Mouse (Mus musculus) bone marrow macrophage, adult 2 months (primary cell): Measurements from ENCODE around the gene Prpf31. TPM values are rescaled to one million over a fixed set of nuclear protein-coding genes. Genes with fewer than 3 reads are reported as not detected.

Experiments
- H3K27ac ChIP-seq: 2 replicates; pipeline ENCODE4 v1.5.1; 2012; ENCODE audit warnings: low read depth, low read length; ENCODE audit not compliant: insufficient read depth
- H3K4me1 ChIP-seq: 2 replicates; pipeline ENCODE4 v1.6.1; 2012; ENCODE audit warnings: low read length; ENCODE audit not compliant: control insufficient read depth, insufficient read depth
- H3K4me3 ChIP-seq: 2 replicates; pipeline ENCODE4 v1.5.1; 2012; ENCODE audit warnings: mild to moderate bottlenecking, low read length, moderate library complexity; ENCODE audit not compliant: insufficient read depth
- CTCF ChIP-seq: IDR thresholded peaks from 2 replicates; pipeline ENCODE4 v1.5.1; 2012; ENCODE audit warnings: low read depth, mild to moderate bottlenecking, low read length, moderate library complexity
- POLR2A ChIP-seq: IDR thresholded peaks from 2 replicates; pipeline ENCODE4 v1.6.1; 2012; ENCODE audit warnings: mild to moderate bottlenecking, low read depth, low read length, borderline replicate concordance
- polyA plus RNA-seq: library from polyadenylated mRNA; stranded (reverse); fragments of >200 nt; gene quantifications from 2 replicates; pipeline ENCODE4 v1.2.4, GENCODE M21; 2012; ENCODE audit not compliant: missing spikeins, insufficient read depth, insufficient read length

Gene Prpf31
- polyA plus RNA-seq, 1 experiment = 46.3 TPM

DNA sequence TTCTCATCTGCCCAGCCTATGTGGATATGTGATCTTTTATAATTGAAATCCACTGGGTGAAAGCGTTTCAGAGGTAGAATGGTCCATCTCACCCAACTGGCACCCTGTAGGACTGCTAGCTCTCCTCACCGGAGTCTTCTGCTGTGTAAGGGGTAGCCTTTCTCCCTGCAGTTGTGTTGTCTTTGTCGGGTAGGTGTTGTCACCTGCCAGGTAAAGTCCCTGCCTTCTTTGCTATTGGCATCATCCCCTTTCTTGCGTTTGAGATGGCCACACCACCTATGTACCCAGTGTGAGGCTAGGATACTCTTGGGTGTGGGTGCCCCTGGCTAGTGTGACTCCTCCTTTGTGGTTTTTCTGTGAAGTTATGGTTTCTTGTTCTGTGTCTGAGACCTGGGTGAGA, 16.9 kb downstream of the Prpf31 start:
- TF ChIP-seq POLR2A = no peak
- Histone ChIP-seq H3K4me1 (peaks cover 28% of the 10 kb centered on the region), H3K4me3 (peak overlapping the region; percentile 80), H3K27ac (no peak overlapping the region)

DNA sequence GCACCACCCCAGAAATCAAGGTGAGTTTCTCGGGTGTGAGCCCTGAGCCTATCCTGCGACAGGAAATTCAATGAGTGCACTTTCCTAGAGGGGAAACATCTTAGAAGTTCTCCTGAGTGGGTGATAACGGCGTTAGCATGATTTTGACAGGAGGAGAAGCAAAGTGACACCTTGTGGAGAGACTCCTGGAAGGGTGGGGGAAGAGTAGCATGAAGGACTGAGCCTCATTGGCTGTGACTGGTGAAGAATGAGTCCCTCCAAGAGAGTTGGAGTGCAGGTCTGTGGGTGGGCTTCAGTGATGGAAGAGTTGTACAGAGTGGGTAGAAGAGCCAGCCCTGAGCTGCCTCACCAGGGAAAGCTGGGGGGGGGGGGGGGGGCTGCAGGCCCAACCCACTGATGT, 27.2 kb downstream of the Prpf31 start:
- Histone ChIP-seq H3K27ac (no peak overlapping the region), H3K4me3 (no peak overlapping the region), H3K4me1 (no peaks in the 10 kb centered on the region)
- TF ChIP-seq CTCF (no peak), POLR2A (no peak)

DNA sequence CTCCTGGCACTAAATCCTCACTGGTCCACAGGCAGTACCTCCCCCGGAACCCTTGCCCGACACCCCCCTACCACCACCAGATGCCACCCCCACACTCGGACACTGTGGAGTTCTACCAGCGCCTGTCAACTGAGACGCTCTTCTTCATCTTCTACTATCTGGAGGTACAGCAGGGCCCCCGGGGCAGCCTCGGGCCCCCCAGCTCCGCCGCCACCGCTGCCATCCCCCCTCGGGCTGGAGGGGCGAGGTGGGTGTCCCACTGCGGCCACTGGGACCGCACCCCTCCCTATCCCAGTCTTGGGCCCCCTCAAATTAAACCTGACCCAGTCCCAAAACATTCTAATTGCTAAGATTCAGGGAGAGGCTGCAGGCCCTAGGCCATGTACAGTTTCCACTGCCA, 28.8 kb downstream of the Prpf31 start:
- Histone ChIP-seq H3K4me1 (peaks cover 1% of the 10 kb centered on the region; the same call in 1 of the 2 replicates), H3K4me3 (no peak overlapping the region), H3K27ac (no peak overlapping the region)
- TF ChIP-seq CTCF (no peak), POLR2A (no peak)

DNA sequence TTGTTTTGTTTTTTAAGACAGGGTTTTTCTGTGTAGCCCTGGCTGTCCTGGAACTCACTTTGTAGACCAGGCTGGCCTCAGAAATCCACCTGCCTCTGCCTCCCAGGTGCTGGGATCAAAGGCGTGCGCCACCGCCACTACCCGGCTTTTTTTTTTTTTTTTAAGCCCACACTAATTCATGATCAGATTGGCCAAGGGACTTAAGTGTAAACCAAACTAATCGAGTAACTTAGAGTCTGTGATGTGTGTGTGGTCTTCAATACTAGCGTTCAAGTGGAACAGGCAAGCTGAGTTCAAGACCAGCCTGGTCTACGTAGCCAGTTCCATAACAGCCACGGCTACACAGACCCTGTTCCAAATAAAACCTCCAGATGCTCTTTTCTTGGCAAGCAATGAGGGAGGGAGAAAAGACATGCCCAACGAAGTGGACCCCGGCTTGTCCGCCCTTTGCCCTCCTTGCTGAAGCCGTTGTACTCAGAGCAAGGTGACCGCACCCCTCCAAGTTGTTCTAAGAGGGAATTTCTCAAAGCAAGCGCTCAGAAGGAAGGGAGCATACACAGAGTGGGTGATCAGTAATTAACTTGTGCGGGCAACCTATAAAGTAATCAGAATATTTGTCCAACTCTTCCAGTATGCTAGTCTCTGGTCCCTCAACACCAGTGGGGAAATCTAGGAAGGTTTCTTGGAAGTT, 34.9 kb downstream of the Prpf31 start:
- Histone ChIP-seq H3K4me3 (peak overlapping the region; percentile 86), H3K27ac (peak overlapping the region; percentile 63), H3K4me1 (peaks cover 14% of the 10 kb centered on the region)
- no peak for TF ChIP-seq POLR2A
- TF ChIP-seq CTCF = no peak

DNA sequence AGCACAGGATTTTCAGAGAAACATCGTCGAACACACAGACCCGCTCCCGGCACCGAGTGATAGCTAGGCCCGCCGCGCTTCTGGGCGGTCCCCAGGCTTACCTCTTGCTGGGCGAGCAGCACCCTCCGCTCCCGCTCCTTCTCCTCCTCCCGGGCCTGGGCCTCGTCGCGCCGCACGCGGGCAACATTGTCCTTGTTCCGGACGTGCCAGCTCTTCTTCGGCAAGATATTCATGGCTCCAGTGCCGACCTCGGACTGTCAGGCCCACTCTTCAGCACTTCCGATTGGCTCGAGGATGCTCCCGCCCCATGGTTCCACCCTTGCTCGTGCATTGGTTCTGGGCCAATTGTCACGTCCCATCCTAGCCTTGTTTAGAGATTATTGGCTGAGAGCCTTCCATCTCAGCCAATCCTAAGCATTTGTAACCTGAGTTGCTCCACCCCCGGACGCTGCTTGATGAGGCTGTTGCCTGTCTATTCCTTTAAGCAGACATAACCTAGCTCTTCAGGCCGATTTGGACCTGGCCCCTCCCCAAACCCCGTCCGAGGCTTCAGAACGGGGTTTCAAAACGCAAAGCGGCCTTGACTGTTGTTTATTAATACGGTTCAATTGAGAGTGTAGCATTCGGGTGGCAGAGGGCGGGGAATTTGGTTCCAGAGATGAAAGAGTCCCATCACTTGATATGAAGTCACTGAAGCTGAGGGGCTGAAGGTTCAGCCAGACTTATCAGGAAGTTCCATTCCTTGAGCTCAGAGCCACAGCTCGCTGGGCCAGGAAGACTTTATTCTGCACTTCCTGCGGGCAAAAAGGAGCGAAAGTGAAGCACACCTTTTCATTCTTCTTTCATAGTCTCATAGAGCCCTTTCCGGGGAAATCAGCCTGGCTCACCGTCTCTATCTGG, 35.7 kb downstream of the Prpf31 start, which contains the start of gene Leng1:
TSS of gene Leng1 (minus strand) at position 626 of the 900 bp plus-strand sequence.
- no peak for TF ChIP-seq CTCF
- TF ChIP-seq POLR2A = 0 out of 2 replicates have a peak, but pooled peaks have one; percentile 45
- H3K4me3 ChIP-seq = peak within 1 kb of the TSS; percentile 86
- H3K27ac ChIP-seq = peak within 1 kb of the TSS; percentile 79
- peaks cover 14% of the 10 kb centered on the region for H3K4me1 ChIP-seq

DNA sequence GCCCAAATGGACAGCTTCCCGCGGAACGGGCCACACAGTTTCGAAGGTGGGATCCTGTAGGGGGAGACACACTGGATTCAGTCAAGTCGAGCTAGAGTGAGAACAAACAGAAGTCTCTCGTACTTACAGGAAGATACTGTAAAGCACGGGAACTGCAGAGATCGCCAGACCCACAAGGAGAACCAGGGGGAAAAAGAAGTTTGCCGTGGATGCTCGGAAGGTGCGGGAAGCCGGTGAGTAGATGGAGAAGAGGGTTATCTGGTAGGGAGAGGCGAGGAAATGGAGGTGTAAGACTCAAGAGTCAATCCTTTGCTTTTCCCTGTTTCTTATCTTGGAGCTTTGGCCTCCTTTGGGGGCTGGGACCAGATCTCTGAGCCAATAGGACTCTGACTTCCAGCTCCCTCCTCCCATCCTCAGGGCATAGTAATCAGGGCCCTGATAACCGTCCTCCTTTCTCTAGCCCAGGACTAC, 37.2 kb downstream of the Prpf31 start:
- Histone ChIP-seq H3K4me1 (peaks cover 14% of the 10 kb centered on the region), H3K4me3 (no peak overlapping the region), H3K27ac (no peak overlapping the region)
- no peak for TF ChIP-seq POLR2A
- no peak for TF ChIP-seq CTCF

DNA sequence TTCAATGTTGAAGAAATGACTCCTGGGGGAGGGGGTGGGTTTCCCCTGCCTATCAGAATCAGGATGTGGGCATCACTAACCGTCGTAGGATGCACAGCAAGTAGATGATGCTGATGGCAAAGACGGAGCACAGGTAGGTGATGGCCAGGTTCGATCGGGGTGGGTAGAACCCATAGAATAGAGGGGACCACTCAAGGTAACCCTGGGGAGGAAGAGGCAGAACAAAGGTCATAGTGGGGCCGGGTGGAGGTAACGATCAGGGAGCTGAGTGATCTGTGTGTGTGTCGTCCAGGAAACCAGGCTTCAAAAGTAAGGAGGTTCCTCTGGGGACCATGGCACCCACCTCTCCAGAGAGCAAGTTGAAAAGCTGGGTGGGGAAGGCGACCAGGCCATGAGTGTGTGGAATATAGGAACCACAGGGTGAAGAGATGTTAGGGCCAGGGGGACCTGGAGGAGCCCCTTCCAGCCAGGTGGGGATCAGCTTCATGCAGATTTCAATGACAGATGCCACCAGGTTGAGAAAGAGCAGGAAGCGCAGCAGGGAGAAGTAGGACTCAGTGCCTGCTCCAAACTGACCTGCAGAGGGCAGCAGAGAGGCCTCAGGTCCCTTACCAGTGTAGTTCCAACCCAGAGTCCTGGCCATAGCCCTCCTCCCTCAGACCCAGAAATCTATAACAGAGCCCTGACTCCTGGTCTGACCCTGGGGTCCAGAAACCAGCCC, 44.9 kb downstream of the Prpf31 start:
- no peak for TF ChIP-seq POLR2A
- TF ChIP-seq CTCF = peak; percentile 65
- peaks cover 2% of the 10 kb centered on the region; the same call in 1 of the 2 replicates for H3K4me1 ChIP-seq
- no peak overlapping the region for H3K4me3 ChIP-seq
- H3K27ac ChIP-seq = no peak overlapping the region

DNA sequence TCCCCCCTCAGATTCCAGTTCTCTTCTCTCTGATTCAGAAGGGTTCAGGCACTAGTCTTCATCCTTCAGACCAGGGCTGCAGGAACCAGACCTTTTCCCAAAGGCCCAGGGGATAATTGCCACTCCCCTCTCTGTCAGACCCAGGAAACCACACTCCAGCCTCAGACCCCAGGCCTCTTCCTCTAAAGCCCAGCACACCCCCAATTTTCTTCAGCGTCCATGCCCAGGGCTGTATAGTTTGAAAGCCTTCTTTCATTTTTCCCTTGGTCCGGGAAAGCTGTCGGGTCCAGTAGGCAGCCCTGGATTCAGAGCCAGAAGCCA, 45.4 kb downstream of the Prpf31 start:
- no peak overlapping the region for H3K27ac ChIP-seq
- H3K4me1 ChIP-seq = peaks cover 2% of the 10 kb centered on the region; the same call in 1 of the 2 replicates
- TF ChIP-seq POLR2A (no peak), CTCF (no peak)
- no peak overlapping the region for H3K4me3 ChIP-seq

DNA sequence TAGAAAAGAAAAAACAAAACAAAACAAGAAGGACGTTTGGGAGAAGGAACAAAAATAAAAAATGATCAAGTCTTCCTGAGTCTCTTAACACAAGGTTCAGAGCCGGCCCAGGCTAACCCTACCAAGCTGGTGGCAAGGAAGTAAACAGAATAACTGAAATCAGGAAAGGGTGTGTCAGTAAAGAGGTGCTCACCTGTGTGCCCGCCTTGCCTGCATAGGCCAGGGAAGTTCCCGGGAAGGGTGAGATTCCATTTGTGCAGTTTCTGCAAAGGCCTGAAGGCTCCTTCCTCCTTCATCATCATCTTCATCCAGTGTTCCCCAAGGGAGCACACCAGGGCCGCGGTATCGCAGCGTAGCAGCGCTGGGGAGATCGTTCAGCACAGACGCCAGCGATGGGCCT, 46.6 kb downstream of the Prpf31 start:
- no peak for TF ChIP-seq POLR2A
- TF ChIP-seq CTCF = no peak
- Histone ChIP-seq H3K4me1 (peaks cover 2% of the 10 kb centered on the region; the same call in 1 of the 2 replicates), H3K4me3 (no peak overlapping the region)

More for the DNA sequence above, 46.6 kb downstream of the Prpf31 start:
- H3K27ac ChIP-seq = no peak overlapping the region
